Mouse (Mus musculus) myocyte (in vitro differentiated cells): ENCODE results near the gene Otop2.
A peak's percentile ranks its signal among the peaks of the same experiment; 100 is the strongest.

Experiments
- MAX ChIP-seq: IDR thresholded peaks from one replicate; pipeline ENCODE4 v1.6.1; 2011; ENCODE audit warnings: low read depth, mild to moderate bottlenecking, control low read depth
- POLR2A ChIP-seq: IDR thresholded peaks from one replicate; pipeline ENCODE4 v1.6.1; 2011; ENCODE audit warnings: low read depth, mild to moderate bottlenecking, control low read depth, moderate library complexity; ENCODE audit not compliant: insufficient read length
- POLR2AphosphoS2 ChIP-seq: IDR thresholded peaks from one replicate; pipeline ENCODE4 v1.6.1; 2011; ENCODE audit warnings: low read depth, control low read depth; ENCODE audit not compliant: insufficient read length
- USF1 ChIP-seq: IDR thresholded peaks from one replicate; pipeline ENCODE4 v1.6.1; 2011; ENCODE audit warnings: low read depth, mild to moderate bottlenecking, control low read depth, moderate library complexity

DNA sequence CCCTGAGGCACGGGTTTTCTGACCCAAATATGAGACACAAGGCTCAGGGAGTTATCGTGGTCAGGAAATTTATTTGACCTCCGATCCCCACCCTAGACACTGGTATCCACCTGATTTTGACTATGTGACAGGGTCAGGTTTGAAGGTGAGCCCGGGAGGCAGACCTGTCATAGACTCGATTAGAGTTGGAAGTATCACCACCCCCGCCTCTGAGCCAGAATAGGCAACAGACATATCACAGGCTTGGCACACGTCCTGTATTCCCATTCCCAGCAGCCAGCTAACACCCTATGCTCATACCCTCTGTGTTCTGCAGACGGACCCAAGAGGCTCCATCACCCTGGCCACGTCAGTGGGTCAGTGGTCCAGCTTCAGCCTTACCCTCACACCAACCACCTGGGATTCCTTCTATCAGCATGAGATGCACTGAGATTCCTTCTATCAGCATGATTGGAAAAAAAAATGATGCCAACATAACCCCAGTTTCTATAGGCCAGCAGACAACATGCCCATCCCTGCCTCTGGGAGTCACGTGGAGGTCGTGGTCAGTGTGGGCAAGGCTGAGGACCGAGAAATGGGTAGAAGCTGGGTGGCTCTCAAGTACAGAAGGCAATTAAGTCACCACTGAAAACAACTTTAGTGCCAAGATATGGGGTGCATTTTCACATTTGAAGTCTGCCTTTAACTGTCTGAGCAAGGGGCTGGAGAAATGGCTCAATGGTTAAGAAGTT is 67.9 kb downstream of the Otop2 start:
- TF ChIP-seq USF1: peak; percentile 96
- no peak for TF ChIP-seq POLR2AphosphoS2
- TF ChIP-seq MAX: no peak
- TF ChIP-seq POLR2A: peak; percentile 55
